ENCODE assay signal across 8 mouse cellular contexts in the genomic region with DNA sequence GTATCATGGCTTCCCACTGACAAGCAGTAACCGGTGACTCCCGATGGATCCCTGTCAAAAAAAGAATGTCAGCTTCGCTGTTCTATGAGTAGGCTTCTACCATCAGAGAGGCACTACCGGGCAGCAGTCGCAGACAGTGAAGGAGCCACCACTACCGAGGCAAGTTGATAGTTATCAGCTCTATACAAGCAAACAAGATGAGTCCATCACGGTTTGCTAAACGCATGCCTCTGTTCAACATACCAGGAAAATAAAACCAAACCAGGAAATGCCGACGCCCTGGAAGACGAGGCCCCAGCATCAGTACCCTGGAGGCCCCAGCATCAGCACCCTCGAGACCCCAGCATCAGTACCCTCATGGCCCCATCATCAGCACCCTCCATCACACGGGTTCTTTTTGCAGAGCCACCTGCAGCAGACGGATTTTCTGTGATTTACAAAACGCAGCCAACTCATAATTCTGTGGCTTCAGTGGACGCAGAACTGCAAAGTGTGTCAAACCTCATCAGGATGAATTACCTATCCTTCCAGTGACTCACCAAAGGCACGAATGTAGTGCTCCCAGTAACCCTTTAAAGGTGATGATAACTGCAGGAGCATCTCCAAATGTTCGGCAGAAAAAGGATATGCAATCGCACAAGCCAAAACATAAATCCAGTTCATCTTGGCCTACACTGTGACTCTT. TPM values are rescaled to one million over a fixed set of nuclear protein-coding genes. Genes with fewer than 3 reads are reported as not detected.
DNase-seq lines count a peak whose midpoint lies in the region; ATAC-seq lines count a peak whose summit lies in the region.

No protein-coding gene starts in this region.

- H3K27ac ChIP-seq in intestine, embryonic 14.5 days (ENCODE audit: low read depth): no peak overlapping the region
- no peak overlapping the region for H3K27ac ChIP-seq in intestine, embryonic 16.5 days (ENCODE audit: low read length)
- H3K27ac ChIP-seq in forebrain, embryonic 16.5 days (ENCODE audit: low read length): no peak overlapping the region; the same call in 1 of the 2 replicates
- peak overlapping the region; percentile 65 for H3K27ac ChIP-seq in midbrain, embryonic 15.5 days

- H3K4me2 ChIP-seq in intestine, embryonic 14.5 days (ENCODE audit: low read length): peak overlapping the region; percentile 71
- no peak overlapping the region; the same call in 1 of the 2 replicates for H3K4me2 ChIP-seq in intestine, embryonic 16.5 days (ENCODE audit: low read depth, low read length)
- H3K4me2 ChIP-seq in forebrain, embryonic 16.5 days (ENCODE audit: low read length): peak overlapping the region; percentile 60
- H3K4me2 ChIP-seq in midbrain, embryonic 15.5 days: peak overlapping the region; percentile 72

- no peaks in the 10 kb centered on the region for H3K36me3 ChIP-seq in intestine, embryonic 14.5 days (ENCODE audit: control insufficient read depth, insufficient read depth, low read length)
- H3K36me3 ChIP-seq in intestine, embryonic 16.5 days (ENCODE audit: control insufficient read depth, insufficient read depth, low read length): no peaks in the 10 kb centered on the region
- H3K36me3 ChIP-seq in forebrain, embryonic 16.5 days (ENCODE audit: control insufficient read depth, insufficient read depth): peaks cover 3% of the 10 kb centered on the region; the same call in 1 of the 2 replicates
- H3K36me3 ChIP-seq in midbrain, embryonic 15.5 days (replicated peaks): 0 out of 2 replicates have a peak, but pooled peaks cover 4% of the 10 kb centered on the region

- H3K27me3 ChIP-seq in intestine, embryonic 14.5 days (replicated peaks; ENCODE audit: control insufficient read depth, insufficient read depth, low read length): no peaks in the 10 kb centered on the region
- H3K27me3 ChIP-seq in intestine, embryonic 16.5 days (replicated peaks; ENCODE audit: control insufficient read depth, insufficient read depth, low read length): no peaks in the 10 kb centered on the region
- no peaks in the 10 kb centered on the region for H3K27me3 ChIP-seq in forebrain, embryonic 16.5 days (replicated peaks; ENCODE audit: control insufficient read depth, insufficient read depth, low read length)
- H3K27me3 ChIP-seq in midbrain, embryonic 15.5 days (replicated peaks): no peaks in the 10 kb centered on the region

- no peaks in the 10 kb centered on the region for H3K9me3 ChIP-seq in intestine, embryonic 14.5 days (ENCODE audit: control insufficient read depth, low read length)
- no peaks in the 10 kb centered on the region for H3K9me3 ChIP-seq in intestine, embryonic 16.5 days (ENCODE audit: control insufficient read depth, low read length)
- H3K9me3 ChIP-seq in forebrain, embryonic 16.5 days (ENCODE audit: control insufficient read depth, low read length): no peaks in the 10 kb centered on the region
- H3K9me3 ChIP-seq in midbrain, embryonic 15.5 days: no peaks in the 10 kb centered on the region

- peak overlapping the region; percentile 91; the same call in 1 of the 2 replicates for H3K4me3 ChIP-seq in intestine, embryonic 14.5 days (ENCODE audit: low read depth, low read length)
- no peak overlapping the region for H3K4me3 ChIP-seq in intestine, embryonic 16.5 days (ENCODE audit: low read length)
- H3K4me3 ChIP-seq in forebrain, embryonic 16.5 days (replicated peaks; ENCODE audit: low read length): peak overlapping the region; percentile 39
- H3K4me3 ChIP-seq in midbrain, embryonic 15.5 days: peak overlapping the region; percentile 82

- H3K4me1 ChIP-seq in intestine, embryonic 14.5 days (replicated peaks; ENCODE audit: control insufficient read depth, insufficient read depth, low read length): peaks cover 8% of the 10 kb centered on the region
- peaks cover 16% of the 10 kb centered on the region for H3K4me1 ChIP-seq in intestine, embryonic 16.5 days (ENCODE audit: control insufficient read depth, insufficient read depth, low read length)
- peaks cover 28% of the 10 kb centered on the region for H3K4me1 ChIP-seq in forebrain, embryonic 16.5 days (replicated peaks; ENCODE audit: control insufficient read depth, insufficient read depth, low read length)
- H3K4me1 ChIP-seq in midbrain, embryonic 15.5 days: peaks cover 36% of the 10 kb centered on the region

- DNase-seq in intestine, embryonic 14.5 days (ENCODE audit: low spot score): no peak
- DNase-seq in cerebellum, postnatal 14 days: peak; percentile 40 to 61
- DNase-seq in adrenal gland, postnatal 4 days (ENCODE audit: low spot score in 2 of 2): no peak
- no peak for DNase-seq in T-cell, adult 2 months (ENCODE audit: low spot score)

- ATAC-seq in intestine, embryonic 14.5 days (replicated peaks; ENCODE audit: low FRiP score, low TSS enrichment, low read depth): no peak
- no peak for ATAC-seq in intestine, embryonic 16.5 days
- no peak for ATAC-seq in forebrain, embryonic 16.5 days
- ATAC-seq in midbrain, embryonic 15.5 days (replicated peaks): no peak
- no peak for ATAC-seq in CD4-positive, CD25-positive, alpha-beta regulatory T cell, adult 4 months

- H3K9ac ChIP-seq in intestine, embryonic 14.5 days (ENCODE audit: low read length): no peak overlapping the region
- no peak overlapping the region for H3K9ac ChIP-seq in intestine, embryonic 16.5 days (ENCODE audit: low read depth, low read length)
- H3K9ac ChIP-seq in forebrain, embryonic 16.5 days (replicated peaks; ENCODE audit: low read depth, low read length): peak overlapping the region; percentile 54
- H3K9ac ChIP-seq in midbrain, embryonic 15.5 days: peak overlapping the region; percentile 44

- WGBS in intestine, embryonic 14.5 days: 60% methylated on average over 19 of the region's 19 CpGs
- WGBS in intestine, embryonic 16.5 days: 53% methylated on average over 19 of the region's 19 CpGs
- 43% methylated on average over 19 of the region's 19 CpGs for WGBS in forebrain, embryonic 16.5 days
- 34% methylated on average over 19 of the region's 19 CpGs for whole genome bisulfite sequencing in midbrain, embryonic 15.5 days

RNA-seq across cellular contexts. Expression of a gene that starts 2.6 kb away (rescaled TPM):
- 123 and 132 TPM in 2 replicates for polyA plus RNA-seq in intestine, embryonic 14.5 days (2014; fragmentation: Nextera tagmentation; extraction: Ambion mirVana)
- polyA plus RNA-seq in intestine, embryonic 16.5 days (2015; fragmentation: Nextera tagmentation; extraction: Ambion mirVana): 121 and 125 TPM in 2 replicates
- 287 and 288 TPM in 2 replicates for polyA plus RNA-seq in forebrain, embryonic 16.5 days (2015; fragmentation: Nextera tagmentation; extraction: Ambion mirVana)
- polyA plus RNA-seq in midbrain, embryonic 15.5 days (2015; fragmentation: Nextera tagmentation; extraction: Ambion mirVana): 413 and 416 TPM in 2 replicates
- 100 to 1,000 TPM; 403 to 480 TPM for total RNA-seq in adrenal gland, postnatal 4 days (2021)
- polyA plus RNA-seq in CD4-positive, CD25-positive, alpha-beta regulatory T cell, adult 4 months (2017; shearing (Covaris generic)): under 1 TPM; 0.20 to 0.30 TPM

Comparison
In these comparisons a context has a peak if more than half of its experiments do, and no peak if none do; other contexts are left out.
1. DNase-seq: peak in cerebellum, postnatal 14 days (2 of 2); none in intestine, embryonic 14.5 days (single experiment), adrenal gland, postnatal 4 days (0 of 2) and T-cell, adult 2 months (single experiment).
2. H3K9ac ChIP-seq: peak in forebrain, embryonic 16.5 days (single experiment) and midbrain, embryonic 15.5 days (single experiment); none in intestine, embryonic 14.5 days (single experiment) and intestine, embryonic 16.5 days (single experiment).
3. RNA of a gene that starts 2.6 kb away (polyA plus RNA-seq): 413 to 416 TPM in midbrain, embryonic 15.5 days, 287 to 288 TPM in forebrain, embryonic 16.5 days, 123 to 132 TPM in intestine, embryonic 14.5 days and 121 to 125 TPM in intestine, embryonic 16.5 days; 0.20 to 0.30 TPM in CD4-positive, CD25-positive, alpha-beta regulatory T cell, adult 4 months; every median in the first group is over 10 times any median in the second.